Comparison of ENCODE assay signal across 8 mouse cellular contexts in genomic region chr3:28558328-28558871, GRCm38 (mm10).
DNase-seq lines count a peak whose midpoint lies in the region; ATAC-seq and TF ChIP-seq lines count a peak whose summit lies in the region.

No protein-coding gene starts in this region.

- no peaks in the 10 kb centered on the region for H3K27me3 ChIP-seq in kidney, adult 2 months (replicated peaks; ENCODE audit: control insufficient read depth, insufficient read depth, low read length)
- no peaks in the 10 kb centered on the region for H3K27me3 ChIP-seq in kidney, embryonic 14.5 days (ENCODE audit: control insufficient read depth, insufficient read depth, low read length)

- TF ChIP-seq POLR2A in kidney, adult 2 months (IDR thresholded peaks at IDR 0.05; ENCODE audit: low read depth, low read length), result no peak

- no peak for TF ChIP-seq CTCF in kidney, adult 2 months (conservative IDR thresholded peaks at IDR 0.05; ENCODE audit: insufficient read depth, insufficient read length, low read depth, low read length)

- H3K9me3 ChIP-seq in kidney, embryonic 14.5 days (ENCODE audit: control insufficient read depth, low read length), result no peaks in the 10 kb centered on the region

- no peak overlapping the region for H3K9ac ChIP-seq in kidney, embryonic 14.5 days (ENCODE audit: low read depth, low read length)

- H3K4me3 ChIP-seq in kidney, adult 2 months (ENCODE audit: insufficient read depth, low read depth, low read length), result no peak overlapping the region
- H3K4me3 ChIP-seq in kidney, embryonic 14.5 days (ENCODE audit: low read length), result no peak overlapping the region

- no peaks in the 10 kb centered on the region for H3K4me1 ChIP-seq in kidney, adult 2 months (ENCODE audit: control insufficient read depth, insufficient read depth, low read length)
- 0 out of 2 replicates have a peak, but pooled peaks cover 3% of the 10 kb centered on the region for H3K4me1 ChIP-seq in kidney, embryonic 14.5 days (ENCODE audit: control insufficient read depth, insufficient read depth, low read length)

- peak; percentile 62 to 80 for DNase-seq in left cerebral cortex, adult 18-20 months (ENCODE audit: low spot score in 2 of 2)
- DNase-seq in left cerebral cortex, adult 11 months (ENCODE audit: low spot score), result no peak
- DNase-seq in cerebellum, postnatal 14 days, result peak; percentile 79 to 85
- peak; percentile 63 to 79 for DNase-seq in layer of hippocampus, adult 18-20 months (ENCODE audit: low spot score in 2 of 2)
- no peak for DNase-seq in kidney, adult 2 months

- peak; percentile 81 for ATAC-seq in megakaryocyte progenitor cell, adult 5-6 weeks (replicated peaks; ENCODE audit: poor library complexity)
- no peak for ATAC-seq in kidney, embryonic 14.5 days (ENCODE audit: low FRiP score, low TSS enrichment)
- no peak for ATAC-seq in CD4-positive, CD25-positive, alpha-beta regulatory T cell, adult 4 months

- H3K36me3 ChIP-seq in kidney, adult 2 months (ENCODE audit: control insufficient read depth, insufficient read depth, low read length), result no peaks in the 10 kb centered on the region
- H3K36me3 ChIP-seq in kidney, embryonic 14.5 days (ENCODE audit: control insufficient read depth, insufficient read depth, low read length), result no peaks in the 10 kb centered on the region

- WGBS in kidney, adult 2 months, result 57% methylated on average over 4 of the region's 4 CpGs
- WGBS in kidney, embryonic 14.5 days, result 68% methylated on average over 4 of the region's 4 CpGs

- H3K27ac ChIP-seq in kidney, adult 2 months (ENCODE audit: insufficient read depth, low read depth, low read length), result no peak overlapping the region
- no peak overlapping the region for H3K27ac ChIP-seq in kidney, embryonic 14.5 days (ENCODE audit: low read depth, low read length)

- H3K4me2 ChIP-seq in kidney, embryonic 14.5 days (replicated peaks; ENCODE audit: low read depth, low read length), result no peak overlapping the region

Comparison
In these comparisons a context has a peak if more than half of its experiments do, and no peak if none do; other contexts are left out.
1. DNase-seq: peak in left cerebral cortex, adult 18-20 months (2 of 2), cerebellum, postnatal 14 days (2 of 2) and layer of hippocampus, adult 18-20 months (2 of 2); none in left cerebral cortex, adult 11 months (single experiment) and kidney, adult 2 months (single experiment).